Mouse (Mus musculus) layer of hippocampus, postnatal 36 days (tissue): ENCODE results near the gene Sh3bgr. TPM values are rescaled to one million over a fixed set of nuclear protein-coding genes. Genes with fewer than 3 reads are reported as not detected.

Experiments used
- total RNA-seq, 2 experiments: library from RNA; stranded (reverse); gene quantifications; 2 replicates each; pipeline ENCODE4 v1.2.3; 2021

The Sh3bgr gene
- total RNA-seq, 2 experiments from 2014 or later, result 2.2 to 2.9 TPM

Other genes with a start within 250 kb of the Sh3bgr start
- gene Psmg1, start 209.5 kb upstream of the Sh3bgr start, total RNA-seq, result 10 to 100 TPM; 16.6 to 16.7 TPM
- gene Brwd1, start 117.9 kb upstream of the Sh3bgr start, total RNA-seq, result 100 to 1,000 TPM; 138 to 140 TPM
- gene Hmgn1, start 72.7 kb upstream of the Sh3bgr start, total RNA-seq, result 10 to 100 TPM; 79.7 to 91.4 TPM
- gene Wrb, start 55.0 kb upstream of the Sh3bgr start, total RNA-seq, result 10 to 100 TPM; 70.8 to 73.3 TPM
- gene Lca5l, start 8.2 kb upstream of the Sh3bgr start, total RNA-seq, result 1 to 10 TPM; 1.6 to 1.7 TPM
- gene B3galt5, start 35.4 kb downstream of the Sh3bgr start, total RNA-seq, result 10 to 100 TPM; 48.7 to 57.1 TPM
- gene Itgb2l, start 243.2 kb downstream of the Sh3bgr start, total RNA-seq, result not detected